Mouse (Mus musculus): Measurements from ENCODE around the gene Nsf. TPM values are rescaled to one million over a fixed set of nuclear protein-coding genes. Genes with fewer than 3 reads are reported as not detected.

Gene Nsf
- polyA plus RNA-seq, 1 experiment from 2014 or later, result 25.8 TPM

DNA sequence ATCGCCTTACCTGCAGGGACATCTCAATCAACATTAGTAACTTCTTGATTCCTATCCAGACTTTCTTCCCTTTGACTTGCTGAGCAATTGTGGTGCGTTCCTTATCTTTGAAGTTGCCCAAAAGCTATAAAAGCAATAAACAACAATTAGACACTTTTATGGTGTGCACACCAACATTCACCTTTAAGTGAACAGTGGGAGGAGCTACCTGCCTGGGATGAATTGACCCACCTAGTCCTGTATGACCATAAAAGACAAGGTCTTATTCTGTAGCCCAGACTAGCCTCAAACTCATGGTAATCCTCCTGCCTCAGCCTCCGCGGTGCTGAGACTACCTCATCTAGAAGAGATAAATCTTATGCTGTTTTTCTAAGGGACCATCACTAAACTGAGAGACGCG lies 126.7 kb downstream of the Nsf start:
- Histone ChIP-seq H3K4me3 (ENCODE audit: low read depth, low read length) (no peak overlapping the region), H3K27ac (ENCODE audit: low read length) (no peak overlapping the region), H3K27me3 (ENCODE audit: control insufficient read depth, insufficient read depth, low read depth, low read length) (no peaks in the 10 kb centered on the region), H3K4me1 (ENCODE audit: control insufficient read depth, low read depth, low read length) (no peaks in the 10 kb centered on the region), H3K36me3 (ENCODE audit: control insufficient read depth, insufficient read depth) (no peaks in the 10 kb centered on the region; the same call in 1 of the 2 replicates), H3K4me2 (ENCODE audit: low read depth, low read length) (no peak overlapping the region), H3K9me3 (replicated peaks; ENCODE audit: control insufficient read depth, low read length) (no peaks in the 10 kb centered on the region), H3K9ac (ENCODE audit: low read depth, low read length) (no peak overlapping the region)
- ATAC-seq (ENCODE audit: low read depth), result no peak
- WGBS (ENCODE audit: insufficient replicate concordance), result 89% methylated on average over 6 of the region's 6 CpGs

DNA sequence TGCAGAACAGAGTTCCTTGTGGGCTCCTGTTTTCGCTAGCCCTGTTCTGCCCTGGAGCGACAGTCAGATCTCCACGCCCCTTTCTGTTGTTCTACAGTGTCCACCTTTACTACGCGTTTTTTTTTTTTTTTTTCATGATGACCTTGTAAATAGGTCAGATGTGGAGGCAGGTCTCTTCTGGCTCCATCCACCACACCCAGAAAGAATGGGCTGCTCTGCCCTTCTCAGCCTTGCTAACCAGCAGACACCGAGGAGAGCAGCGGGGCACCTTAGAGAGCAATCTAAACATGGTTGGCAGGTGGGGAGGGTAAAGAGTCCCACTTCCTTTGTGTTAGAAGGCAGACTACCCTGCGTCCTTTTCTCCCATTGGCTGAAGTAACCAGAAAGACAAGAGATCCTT lies 137.1 kb downstream of the Nsf start:
- WGBS (ENCODE audit: insufficient replicate concordance), result 76% methylated on average over 8 of the region's 8 CpGs
- H3K4me2 ChIP-seq (ENCODE audit: low read depth, low read length), result no peak overlapping the region
- H3K4me1 ChIP-seq (ENCODE audit: control insufficient read depth, low read depth, low read length), result no peaks in the 10 kb centered on the region
- no peak overlapping the region for H3K4me3 ChIP-seq (ENCODE audit: low read depth, low read length)
- no peak for ATAC-seq (ENCODE audit: low read depth)
- H3K27me3 ChIP-seq (ENCODE audit: control insufficient read depth, insufficient read depth, low read depth, low read length), result peaks cover 12% of the 10 kb centered on the region; the same call in 1 of the 2 replicates
- no peak overlapping the region for H3K27ac ChIP-seq (ENCODE audit: low read length)
- H3K36me3 ChIP-seq (ENCODE audit: control insufficient read depth, insufficient read depth), result no peaks in the 10 kb centered on the region
- no peak overlapping the region for H3K9ac ChIP-seq (ENCODE audit: low read depth, low read length)
- no peaks in the 10 kb centered on the region for H3K9me3 ChIP-seq (replicated peaks; ENCODE audit: control insufficient read depth, low read length)

DNA sequence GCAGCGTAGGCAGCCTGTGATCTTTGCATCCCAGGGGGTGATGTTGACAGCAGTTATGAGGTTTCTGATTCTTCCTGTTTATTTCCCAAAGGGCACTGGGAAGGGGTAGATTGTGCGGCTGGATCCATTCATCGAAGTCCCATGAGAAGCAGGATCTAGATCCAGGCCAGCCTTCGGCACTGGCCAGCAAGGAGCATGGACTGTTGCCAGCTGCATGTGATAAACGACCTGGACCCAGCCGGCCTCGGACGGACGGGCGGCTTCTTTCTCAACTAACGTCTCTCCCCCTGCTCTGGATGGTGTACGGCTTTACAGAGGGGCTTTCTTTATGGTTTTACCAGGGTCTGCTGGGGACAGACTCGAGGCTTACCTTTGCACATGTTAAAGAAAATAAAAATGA lies 137.9 kb downstream of the Nsf start:
- Histone ChIP-seq H3K4me1 (ENCODE audit: control insufficient read depth, low read depth, low read length) (no peaks in the 10 kb centered on the region), H3K4me2 (ENCODE audit: low read depth, low read length) (no peak overlapping the region)
- 65% methylated on average over 13 of the region's 13 CpGs for WGBS (ENCODE audit: insufficient replicate concordance)

DNA sequence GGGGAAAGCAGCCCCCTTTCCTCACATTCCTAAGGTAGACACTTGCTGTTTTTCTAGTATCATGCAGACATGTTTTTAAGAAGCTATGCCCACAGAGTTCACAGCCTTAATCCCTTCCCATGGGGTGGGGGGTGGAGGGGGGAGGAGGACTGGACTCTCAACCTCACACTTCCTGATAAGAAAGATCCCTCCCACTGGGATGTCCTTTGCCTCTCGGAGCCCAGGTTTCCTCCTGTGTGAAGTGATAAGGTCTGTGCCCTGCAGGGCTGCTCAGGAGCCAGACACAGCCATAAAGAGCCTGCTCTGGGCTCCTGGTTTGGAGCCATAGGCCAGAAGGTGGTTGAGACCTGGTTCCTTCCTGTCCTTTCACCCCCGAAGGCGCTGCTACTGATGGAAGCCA lies 139.0 kb downstream of the Nsf start:
- ATAC-seq (ENCODE audit: low read depth), result no peak
- H3K9me3 ChIP-seq (replicated peaks; ENCODE audit: control insufficient read depth, low read length), result no peaks in the 10 kb centered on the region
- no peak overlapping the region for H3K4me2 ChIP-seq (ENCODE audit: low read depth, low read length)
- H3K4me3 ChIP-seq (ENCODE audit: low read depth, low read length), result no peak overlapping the region
- H3K4me1 ChIP-seq (ENCODE audit: control insufficient read depth, low read depth, low read length), result no peaks in the 10 kb centered on the region
- no peak overlapping the region for H3K27ac ChIP-seq (ENCODE audit: low read length)
- 10% methylated on average over 3 of the region's 3 CpGs for WGBS (ENCODE audit: insufficient replicate concordance)
- H3K27me3 ChIP-seq (ENCODE audit: control insufficient read depth, insufficient read depth, low read depth, low read length), result peaks cover 31% of the 10 kb centered on the region
- H3K36me3 ChIP-seq (ENCODE audit: control insufficient read depth, insufficient read depth), result no peaks in the 10 kb centered on the region
- H3K9ac ChIP-seq (ENCODE audit: low read depth, low read length), result no peak overlapping the region

More for the DNA sequence above, 137.9 kb downstream of the Nsf start:
- peaks cover 20% of the 10 kb centered on the region for H3K27me3 ChIP-seq (ENCODE audit: control insufficient read depth, insufficient read depth, low read depth, low read length)
- H3K4me3 ChIP-seq (ENCODE audit: low read depth, low read length), result no peak overlapping the region
- ATAC-seq (ENCODE audit: low read depth), result no peak
- no peak overlapping the region for H3K9ac ChIP-seq (ENCODE audit: low read depth, low read length)
- H3K27ac ChIP-seq (ENCODE audit: low read length), result no peak overlapping the region
- no peaks in the 10 kb centered on the region for H3K9me3 ChIP-seq (replicated peaks; ENCODE audit: control insufficient read depth, low read length)
- no peaks in the 10 kb centered on the region for H3K36me3 ChIP-seq (ENCODE audit: control insufficient read depth, insufficient read depth)

- Histone ChIP-seq H3K27ac (ENCODE audit: low read length) (no peak overlapping the region), H3K4me2 (ENCODE audit: low read depth, low read length) (no peak overlapping the region), H3K9ac (ENCODE audit: low read depth, low read length) (no peak overlapping the region), H3K4me3 (ENCODE audit: low read depth, low read length) (no peak overlapping the region), H3K27me3 (ENCODE audit: control insufficient read depth, insufficient read depth, low read depth, low read length) (peaks cover 53% of the 10 kb centered on the region), H3K9me3 (replicated peaks; ENCODE audit: control insufficient read depth, low read length) (no peaks in the 10 kb centered on the region), H3K36me3 (ENCODE audit: control insufficient read depth, insufficient read depth) (no peaks in the 10 kb centered on the region), H3K4me1 (ENCODE audit: control insufficient read depth, low read depth, low read length) (no peaks in the 10 kb centered on the region)
- WGBS (ENCODE audit: insufficient replicate concordance), result 69% methylated on average over 25 of the region's 25 CpGs
- ATAC-seq (ENCODE audit: low read depth), result no peak
Measured at GRCm38 (mm10) chr11:103811246-103811645, 142.6 kb downstream of the Nsf start.

GRCm38 (mm10) chr11:103810631-103811030 lies 143.2 kb downstream of the Nsf start:
- Histone ChIP-seq H3K27ac (ENCODE audit: low read length) (no peak overlapping the region), H3K27me3 (ENCODE audit: control insufficient read depth, insufficient read depth, low read depth, low read length) (peaks cover 53% of the 10 kb centered on the region), H3K9me3 (replicated peaks; ENCODE audit: control insufficient read depth, low read length) (no peaks in the 10 kb centered on the region), H3K36me3 (ENCODE audit: control insufficient read depth, insufficient read depth) (no peaks in the 10 kb centered on the region), H3K4me2 (ENCODE audit: low read depth, low read length) (no peak overlapping the region), H3K4me3 (ENCODE audit: low read depth, low read length) (peak overlapping the region; percentile 52; the same call in 1 of the 2 replicates), H3K9ac (ENCODE audit: low read depth, low read length) (no peak overlapping the region), H3K4me1 (ENCODE audit: control insufficient read depth, low read depth, low read length) (no peaks in the 10 kb centered on the region)
- ATAC-seq (ENCODE audit: low read depth), result no peak
- 25% methylated on average over 12 of the region's 12 CpGs for WGBS (ENCODE audit: insufficient replicate concordance)

DNA sequence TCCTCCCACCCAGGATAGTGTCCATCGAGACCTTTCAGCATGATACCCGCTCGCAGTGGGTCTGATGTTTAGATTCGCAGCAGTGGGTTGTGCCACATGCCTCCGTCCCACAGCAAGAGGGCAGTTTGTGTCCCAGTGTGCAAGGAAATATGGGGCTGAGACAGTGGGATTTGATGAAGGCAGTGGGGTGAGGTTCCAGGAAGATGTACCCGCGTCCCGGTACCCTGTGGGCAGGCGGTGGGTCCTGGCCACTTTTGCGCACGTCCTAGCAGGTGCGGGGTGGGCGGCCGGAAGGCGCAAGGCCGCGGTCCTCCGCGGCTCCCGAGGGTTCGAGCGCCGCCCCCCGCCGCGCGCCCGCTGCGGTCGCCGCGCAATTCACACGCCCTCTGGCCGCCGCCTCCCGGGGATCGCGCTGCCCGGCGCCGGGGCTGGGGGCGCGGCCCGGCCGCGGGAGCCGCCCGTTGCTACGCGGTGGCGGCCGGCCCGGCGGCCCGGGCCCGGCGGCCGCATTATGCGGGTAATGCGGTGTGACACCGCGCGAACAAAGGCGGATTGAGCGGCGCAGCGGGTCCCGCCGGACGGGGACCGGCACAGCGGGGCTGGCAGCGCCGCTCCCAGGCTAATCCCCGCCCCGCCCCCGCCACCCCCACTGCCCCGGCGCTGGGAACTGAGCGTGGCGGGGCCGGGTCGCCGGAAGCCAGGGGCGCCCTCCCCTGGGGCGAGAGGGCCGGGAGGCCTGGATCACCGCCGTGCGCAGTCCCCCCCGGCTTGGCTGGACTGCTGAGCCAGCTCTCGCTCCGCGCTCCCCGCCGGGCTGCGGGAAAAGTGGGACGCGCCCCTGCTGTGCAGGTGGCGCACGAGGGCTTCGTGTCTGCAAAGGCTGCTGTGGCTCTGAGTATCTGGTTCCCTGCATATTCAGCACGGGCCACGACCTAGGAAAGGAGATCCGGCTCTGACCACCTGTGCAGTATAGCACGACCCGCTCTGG lies 144.0 kb downstream of the Nsf start:
- Histone ChIP-seq H3K27ac (ENCODE audit: low read length) (no peak overlapping the region), H3K27me3 (ENCODE audit: control insufficient read depth, insufficient read depth, low read depth, low read length) (peaks cover 53% of the 10 kb centered on the region), H3K9me3 (replicated peaks; ENCODE audit: control insufficient read depth, low read length) (no peaks in the 10 kb centered on the region), H3K4me1 (ENCODE audit: control insufficient read depth, low read depth, low read length) (no peaks in the 10 kb centered on the region), H3K9ac (ENCODE audit: low read depth, low read length) (no peak overlapping the region), H3K4me3 (ENCODE audit: low read depth, low read length) (peak overlapping the region; percentile 52), H3K36me3 (ENCODE audit: control insufficient read depth, insufficient read depth) (no peaks in the 10 kb centered on the region), H3K4me2 (ENCODE audit: low read depth, low read length) (peak overlapping the region; percentile 66)
- under 1% methylated on average over 72 of the region's 107 CpGs for WGBS (ENCODE audit: insufficient replicate concordance)
- ATAC-seq (ENCODE audit: low read depth), result no peak

DNA sequence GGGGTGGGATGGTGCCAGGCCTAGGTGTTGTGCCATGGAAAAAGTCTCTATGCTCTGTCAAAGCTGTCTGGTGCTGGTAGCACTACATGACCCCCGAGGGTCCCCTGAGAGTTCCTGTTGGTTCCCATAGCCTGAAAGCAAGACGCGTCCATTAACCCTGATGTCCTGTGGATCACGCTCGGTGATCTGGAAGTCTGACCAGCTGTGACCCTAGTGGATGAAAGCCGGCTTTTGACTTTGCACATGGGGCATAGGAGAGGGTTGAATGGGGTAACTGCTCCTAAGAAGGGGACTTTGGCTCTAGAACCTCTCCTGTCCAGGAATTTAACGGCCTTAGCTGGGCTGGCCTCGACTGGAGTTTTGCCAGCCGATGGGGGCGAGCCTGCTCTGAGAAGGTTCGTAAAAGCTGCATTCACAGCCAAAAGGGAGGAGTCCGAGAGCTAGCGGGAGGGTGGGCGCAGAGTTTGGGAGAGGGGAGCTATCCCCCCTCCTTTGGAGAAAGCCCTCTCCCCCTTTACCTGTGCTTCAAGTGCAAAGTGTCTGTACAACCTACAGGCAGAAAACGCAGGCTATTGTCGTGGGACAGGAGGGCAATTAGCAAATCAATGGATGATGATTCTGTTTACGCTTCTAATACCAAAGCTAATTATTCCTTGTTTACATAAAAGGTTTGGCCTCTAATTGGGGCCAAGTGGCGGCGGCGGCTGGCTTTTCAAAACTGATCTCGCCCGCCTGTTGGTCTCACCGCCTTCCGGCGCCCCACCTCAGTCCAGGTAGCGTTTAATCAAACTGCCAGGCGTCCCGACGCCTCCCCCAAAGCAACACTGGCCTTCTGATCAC lies 144.9 kb downstream of the Nsf start:
- 5% methylated on average over 29 of the region's 29 CpGs for WGBS (ENCODE audit: insufficient replicate concordance)
- Histone ChIP-seq H3K4me1 (ENCODE audit: control insufficient read depth, low read depth, low read length) (no peaks in the 10 kb centered on the region), H3K9me3 (replicated peaks; ENCODE audit: control insufficient read depth, low read length) (no peaks in the 10 kb centered on the region), H3K9ac (ENCODE audit: low read depth, low read length) (no peak overlapping the region), H3K4me2 (ENCODE audit: low read depth, low read length) (peak overlapping the region; percentile 66), H3K27me3 (ENCODE audit: control insufficient read depth, insufficient read depth, low read depth, low read length) (peaks cover 53% of the 10 kb centered on the region), H3K4me3 (ENCODE audit: low read depth, low read length) (peak overlapping the region; percentile 52; the same call in 1 of the 2 replicates), H3K36me3 (ENCODE audit: control insufficient read depth, insufficient read depth) (no peaks in the 10 kb centered on the region), H3K27ac (ENCODE audit: low read length) (no peak overlapping the region)
- ATAC-seq (ENCODE audit: low read depth), result no peak

Measured in liver, embryonic 16.5 days (tissue).